Mouse (Mus musculus) myocyte (in vitro differentiated cells): Measurements from ENCODE around the gene Qtrt1.

ENCODE experiments used
- E2F4 ChIP-seq: IDR thresholded peaks from one replicate; pipeline ENCODE4 v1.6.1; 2011; ENCODE audit warnings: mild to moderate bottlenecking, control low read depth, moderate library complexity; ENCODE audit not compliant: insufficient read depth
- MAX ChIP-seq: IDR thresholded peaks from one replicate; pipeline ENCODE4 v1.6.1; 2011; ENCODE audit warnings: low read depth, mild to moderate bottlenecking, control low read depth
- MYOD1 ChIP-seq, 3 experiments: IDR thresholded peaks; one replicate each; pipeline ENCODE4 v1.6.1; 2011; ENCODE audit warnings: control low read depth in 2 of 3, low read depth in 2 of 3, mild to moderate bottlenecking in 2 of 3, moderate library complexity in 1 of 3; ENCODE audit not compliant: insufficient read length in 2 of 3, control insufficient read depth in 1 of 3
- POLR2A ChIP-seq: IDR thresholded peaks from one replicate; pipeline ENCODE4 v1.6.1; 2011; ENCODE audit warnings: low read depth, mild to moderate bottlenecking, control low read depth, moderate library complexity; ENCODE audit not compliant: insufficient read length
- POLR2AphosphoS2 ChIP-seq: IDR thresholded peaks from one replicate; pipeline ENCODE4 v1.6.1; 2011; ENCODE audit warnings: low read depth, control low read depth; ENCODE audit not compliant: insufficient read length
- TCF12 ChIP-seq: IDR thresholded peaks from one replicate; pipeline ENCODE4 v1.6.1; 2011; ENCODE audit warnings: mild to moderate bottlenecking, control low read depth; ENCODE audit not compliant: poor library complexity, insufficient read depth, severe bottlenecking
- USF1 ChIP-seq: IDR thresholded peaks from one replicate; pipeline ENCODE4 v1.6.1; 2011; ENCODE audit warnings: low read depth, mild to moderate bottlenecking, control low read depth, moderate library complexity

DNA sequence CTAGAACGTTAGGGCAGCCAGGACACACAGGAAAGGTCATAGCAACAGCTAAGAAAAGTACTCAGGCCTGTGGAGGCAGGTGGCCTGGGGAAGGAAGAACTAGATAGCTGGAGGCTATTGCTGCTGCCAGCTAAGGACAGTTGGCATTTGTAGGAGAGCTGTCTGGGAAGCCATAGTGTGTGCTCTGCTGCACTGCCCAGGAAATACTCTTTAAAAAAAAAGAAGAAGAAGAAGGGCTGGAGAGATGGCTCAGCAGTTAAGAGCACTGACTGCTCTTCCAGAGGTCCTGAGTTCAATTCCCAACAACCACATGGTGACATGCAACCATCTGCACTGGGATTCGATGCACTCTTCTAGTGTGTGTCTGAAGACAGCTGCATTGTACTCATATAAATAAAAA, 41.8 kb downstream of the Qtrt1 start:
- TF ChIP-seq POLR2A (no peak), MYOD1 (IDR thresholded peaks at IDR 0.05; ENCODE audit: control insufficient read depth in 1 of 3, insufficient read length in 2 of 3, low read depth in 2 of 3) (peak in 1 of 3 experiments; percentile 39), USF1 (no peak), POLR2AphosphoS2 (no peak), E2F4 (no peak), MAX (no peak), TCF12 (no peak)
